Mouse (Mus musculus) adrenal gland, postnatal 0 days (tissue): ENCODE data around the gene Il16. TPM values are rescaled to one million over a fixed set of nuclear protein-coding genes. Genes with fewer than 3 reads are reported as not detected.

Source experiments
- polyA plus RNA-seq: library from polyadenylated mRNA; unstranded; fragments of >200 nt; fragmentation: Nextera tagmentation; extraction: Ambion mirVana; gene quantifications from 2 replicates; pipeline ENCODE4 v1.2.1, GENCODE M21; 2015

Gene Il16
- polyA plus RNA-seq: 4.0 and 4.9 TPM in 2 replicates

GRCm38 (mm10) chr7:83745413-83746106 is at the start of gene Il16:
TSS of gene Il16 (minus strand) at chr7:83745726.

DNA sequence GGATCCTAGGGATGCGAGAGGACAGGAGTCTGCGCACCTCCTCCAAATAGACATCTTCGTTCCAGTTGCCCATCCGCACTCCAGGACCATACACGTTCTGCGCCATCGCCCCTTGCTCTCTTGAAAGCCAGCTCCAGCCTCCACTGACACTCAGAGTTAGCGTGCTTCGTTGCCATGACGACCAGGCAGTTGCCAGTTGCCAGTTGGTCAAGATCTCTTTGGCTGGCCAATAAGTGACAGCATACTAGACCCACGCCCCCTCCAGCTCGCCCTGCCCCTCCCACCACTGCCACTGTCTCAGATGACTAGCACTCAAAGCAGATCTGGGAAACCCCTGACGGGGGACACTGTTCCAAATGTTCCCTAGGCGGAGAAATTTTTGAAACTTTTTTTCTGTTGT is 49.2 kb upstream of the Il16 start, which contains the start of gene Cfap161:
Gene Cfap161, minus strand, starts transcription at position 176 of the 400 bp plus-strand sequence.

DNA sequence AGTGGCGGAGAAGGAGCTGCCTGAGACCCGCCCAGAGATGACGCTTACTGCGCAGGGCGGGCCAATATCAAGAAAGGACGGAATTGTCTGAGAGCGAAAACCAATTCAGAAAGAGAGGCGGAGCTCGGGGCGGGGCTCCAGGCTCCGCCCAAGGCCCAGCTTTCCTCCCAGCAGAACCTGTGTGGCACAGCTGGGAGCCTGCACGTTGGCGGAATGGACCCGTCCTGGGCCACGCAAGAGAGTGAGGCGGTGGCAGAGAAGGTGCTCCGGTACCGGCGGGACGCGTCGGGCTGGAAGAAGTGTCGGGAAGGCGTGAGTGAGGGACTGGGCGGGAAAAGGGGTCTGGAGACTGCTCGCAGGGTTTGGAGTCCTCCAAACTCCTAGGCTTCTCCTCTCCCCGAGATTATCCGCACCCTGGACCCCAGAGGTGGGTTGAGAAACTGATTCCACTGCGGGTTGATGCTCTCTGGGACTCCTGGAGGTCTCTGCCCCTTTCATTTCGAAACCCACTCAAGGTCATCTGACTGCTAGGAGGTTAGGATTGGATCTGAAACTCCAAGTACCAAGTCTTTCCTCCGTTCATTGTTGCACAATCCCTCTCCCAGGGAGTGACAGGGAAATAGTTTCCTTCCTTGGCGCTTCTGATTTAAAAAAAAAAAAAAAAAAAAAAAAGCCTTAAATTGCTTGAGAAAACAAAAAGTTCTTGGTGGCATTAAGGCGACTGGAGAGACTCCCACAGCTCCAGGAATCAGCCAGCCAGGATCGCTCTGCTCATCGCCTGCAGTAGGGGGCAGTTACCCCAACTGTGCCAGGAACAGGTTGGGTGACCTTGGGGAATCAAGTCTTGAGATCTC is 113.5 kb downstream of the Il16 start, which contains the start of gene Stard5:
Gene Stard5, plus strand, starts transcription at position 132 of the 854 bp plus-strand sequence.

Other genes with a start within 250 kb of the Il16 start
- 0.91 and 3.2 TPM in 2 replicates for gene Tmc3, start 160.8 kb downstream of the Il16 start, polyA plus RNA-seq
- gene Stard5, start 113.8 kb downstream of the Il16 start, polyA plus RNA-seq: 15.7 and 17.9 TPM in 2 replicates
- gene Cfap161, start 49.2 kb upstream of the Il16 start, polyA plus RNA-seq: 0.13 and 0.58 TPM in 2 replicates
- 11.3 and 12.8 TPM in 2 replicates for gene Tlnrd1, start 138.6 kb upstream of the Il16 start, polyA plus RNA-seq
- 105 and 128 TPM in 2 replicates for gene Mesd, start 138.7 kb upstream of the Il16 start, polyA plus RNA-seq